Mouse (Mus musculus): ENCODE data around the gene 1810046K07Rik.

Gene 1810046K07Rik

DNA sequence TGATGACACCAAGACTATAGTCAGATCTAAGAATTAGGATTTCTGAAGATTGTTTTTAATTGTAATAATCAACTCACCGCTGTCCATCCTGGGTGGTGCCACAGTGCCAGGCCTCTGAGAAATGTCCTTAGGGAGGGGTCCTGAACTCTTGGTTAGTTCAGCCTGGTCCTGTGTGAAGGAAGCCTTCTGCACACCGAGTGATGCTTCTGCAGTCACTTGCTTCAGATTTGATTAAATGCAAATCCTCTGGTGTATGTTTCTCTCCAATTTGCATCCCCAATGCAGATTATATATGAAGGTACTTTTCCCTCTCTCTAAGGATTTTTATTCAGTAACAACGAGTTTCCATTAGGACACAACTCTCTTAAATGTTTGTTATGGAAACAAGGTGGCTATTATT, at the start of gene 1810046K07Rik:
TSS of gene 1810046K07Rik (minus strand) at position 187 of the 400 bp plus-strand sequence.
- in situ Hi-C loops (cut with MseI, MboI) = no loop called here

DNA sequence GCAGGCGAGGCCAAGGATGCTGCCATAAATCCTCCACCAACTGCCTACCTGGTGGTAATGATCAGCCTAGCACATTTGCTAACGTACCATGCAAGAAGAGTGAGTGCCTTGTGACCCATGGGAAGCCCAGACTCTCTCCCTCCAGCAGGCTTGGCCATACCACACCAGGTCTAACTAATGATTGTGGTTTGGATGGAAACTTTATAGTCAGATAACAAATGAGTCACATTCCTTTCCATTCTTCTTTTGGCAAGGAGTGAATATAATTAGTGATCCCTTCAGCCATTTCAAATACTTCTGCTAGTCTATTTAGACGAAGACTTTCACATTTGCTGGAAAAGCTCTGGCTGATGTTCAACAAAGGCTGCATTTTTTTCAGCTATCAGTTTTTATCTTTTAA, 40.8 kb upstream of the 1810046K07Rik start:
- in situ Hi-C loops (cut with MseI, MboI) = no loop called here

DNA sequence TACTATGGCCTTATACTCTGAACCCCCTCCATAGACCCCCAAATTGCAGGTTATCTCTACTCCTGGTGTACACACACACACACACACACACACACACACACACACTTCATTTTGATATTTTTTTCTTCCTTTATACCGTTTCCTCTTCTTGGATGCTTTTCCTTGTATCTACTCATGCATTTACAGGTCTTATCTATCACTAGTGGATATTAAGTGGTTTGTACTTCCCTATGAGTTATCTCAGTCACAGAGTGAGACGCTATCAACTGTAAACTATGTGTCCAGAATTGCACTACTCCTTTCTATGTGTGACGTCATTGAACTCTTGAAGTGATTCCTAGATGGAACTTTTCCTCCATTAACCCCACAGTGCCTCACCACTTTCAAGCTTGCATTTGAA, 38.4 kb upstream of the 1810046K07Rik start:
- in situ Hi-C loops (cut with MseI, MboI) = no loop called here

DNA sequence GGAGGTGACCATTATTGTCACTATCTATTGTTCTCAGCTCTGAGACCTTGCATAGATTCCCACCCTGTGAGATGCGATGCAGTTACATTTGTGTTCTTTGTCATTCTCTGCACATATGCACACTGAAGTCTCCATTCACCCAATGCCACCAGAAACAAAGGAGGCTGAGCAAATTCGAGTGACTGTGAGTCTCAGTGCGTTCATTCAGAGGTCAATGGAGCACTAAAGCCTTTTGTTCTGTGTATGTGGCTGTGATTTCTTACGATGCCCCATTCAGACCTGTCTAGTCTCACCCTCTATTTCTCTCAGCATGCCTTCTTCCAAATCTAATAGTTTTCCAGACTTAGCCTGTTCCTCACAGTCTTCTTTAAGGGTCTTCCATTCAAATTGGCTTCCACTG, 35.3 kb upstream of the 1810046K07Rik start:
- in situ Hi-C loops (cut with MseI, MboI) = no loop called here

DNA sequence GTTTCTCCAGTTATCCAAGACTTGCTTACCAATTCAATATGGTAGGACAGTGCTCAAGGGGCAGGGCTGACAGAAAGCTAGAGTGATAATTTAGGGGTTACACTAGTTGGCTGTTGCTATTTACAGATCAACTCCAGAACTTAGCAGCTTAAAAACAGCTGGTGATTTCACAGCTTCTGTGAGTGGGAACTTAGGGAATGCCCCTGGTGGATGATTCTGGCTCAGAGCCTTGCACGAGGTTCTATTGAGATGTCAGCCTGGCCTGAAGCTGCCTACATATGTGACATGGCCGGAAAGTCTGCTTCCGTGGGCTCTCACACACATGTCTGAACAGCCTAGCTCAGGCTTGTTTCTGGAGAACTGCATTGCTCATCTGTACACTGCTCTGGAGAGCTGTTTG, 24.8 kb upstream of the 1810046K07Rik start:
- in situ Hi-C loops (cut with MseI, MboI) = no loop called here

DNA sequence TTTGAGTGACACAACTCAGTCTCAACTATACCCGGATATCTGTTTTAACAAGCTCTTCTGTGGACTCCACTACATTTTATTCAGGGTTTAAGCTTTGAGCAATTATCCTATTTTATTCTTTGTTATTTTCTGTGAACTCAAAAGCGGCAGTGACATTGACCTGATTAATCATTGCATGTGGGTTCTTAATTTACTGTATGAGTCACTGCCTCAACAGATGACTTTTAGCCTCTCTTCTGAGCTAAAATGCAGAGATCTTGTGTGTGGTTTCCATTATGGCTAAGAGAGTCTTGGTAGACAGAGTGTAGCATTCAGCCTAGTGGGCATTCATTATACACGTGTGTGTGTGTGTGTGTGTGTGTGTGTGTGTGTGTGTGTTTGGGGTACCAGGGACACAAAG, 24.2 kb upstream of the 1810046K07Rik start:
- in situ Hi-C loops (cut with MseI, MboI) = no loop called here

DNA sequence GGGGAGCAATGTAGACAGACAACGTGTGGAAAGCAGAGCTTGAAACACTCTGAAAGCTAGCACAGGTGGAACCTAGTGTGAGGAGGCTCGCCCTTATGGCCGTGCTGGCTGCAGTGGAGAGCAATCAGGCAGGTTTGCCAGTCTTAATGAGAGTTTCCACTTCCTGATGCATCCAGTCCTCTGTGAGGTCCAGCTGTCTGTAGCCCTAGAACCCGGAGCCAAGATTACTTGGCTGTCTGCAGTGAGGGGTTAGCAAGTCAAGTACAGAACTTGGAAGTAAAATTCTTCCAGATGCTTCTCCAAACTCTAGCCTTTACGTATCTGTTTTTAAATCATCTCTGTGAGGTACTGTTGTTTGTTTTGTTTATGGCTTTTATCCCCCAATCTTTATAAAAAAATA, 20.7 kb upstream of the 1810046K07Rik start:
- in situ Hi-C loops (cut with MseI, MboI) = no loop called here

DNA sequence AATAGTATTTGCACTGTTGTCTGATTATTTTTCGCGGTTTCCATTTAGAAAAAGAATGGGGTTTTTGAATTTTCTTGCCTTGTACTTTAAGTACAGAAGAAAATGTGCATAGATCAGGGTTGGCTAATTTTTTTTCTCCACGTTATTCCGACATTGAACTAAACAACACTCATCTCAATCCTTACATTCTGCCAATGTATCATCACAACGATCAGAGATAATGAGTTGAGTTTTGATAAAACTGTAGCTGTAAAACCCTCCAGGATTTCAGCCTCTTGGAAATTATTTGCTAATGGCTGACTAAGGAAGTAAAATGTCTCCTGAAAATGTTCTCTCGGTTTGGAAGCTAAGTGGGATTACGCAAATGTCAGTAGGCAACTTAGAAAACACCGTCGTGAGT, 17.1 kb upstream of the 1810046K07Rik start:
- in situ Hi-C loops (cut with MseI, MboI) = no loop called here

DNA sequence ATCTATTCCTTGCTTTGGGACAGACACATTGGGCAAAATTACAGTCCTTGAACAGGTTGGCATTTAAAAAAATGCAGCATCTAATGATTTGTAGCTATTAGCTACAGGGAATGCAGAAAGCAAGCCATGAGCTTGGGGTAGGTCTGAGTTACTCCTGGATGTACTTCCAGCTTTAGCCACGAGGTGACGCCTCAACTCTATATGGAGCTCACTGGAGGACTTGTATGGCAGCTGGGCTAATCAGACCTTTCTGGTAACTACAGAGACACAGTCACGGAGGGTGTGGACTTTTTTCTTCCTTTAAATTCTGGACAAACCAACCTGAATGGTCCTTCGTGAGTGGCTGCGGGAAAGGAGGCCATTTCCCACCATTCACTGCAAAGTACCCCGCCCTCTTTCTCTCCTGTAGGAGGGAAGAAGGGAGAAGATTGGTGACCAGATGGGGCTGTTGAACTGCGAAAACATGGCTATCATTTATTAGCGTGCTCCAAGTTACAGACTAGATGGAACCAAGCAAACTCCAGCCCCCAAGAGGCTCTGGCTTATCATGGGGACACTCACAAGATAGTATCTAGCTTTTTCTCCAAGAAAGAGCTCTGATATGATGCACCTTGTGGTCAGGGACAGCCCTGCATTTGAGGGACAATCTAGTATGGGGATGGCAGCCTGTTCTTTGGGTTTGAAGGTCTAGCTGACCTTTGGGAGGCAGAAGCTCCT, 6.7 kb upstream of the 1810046K07Rik start:
- in situ Hi-C loops (cut with MseI, MboI) = loop anchor here (10.0 kb wide), 1 partner anchor 569 kb away; no protein-coding TSS in a partner anchor

DNA sequence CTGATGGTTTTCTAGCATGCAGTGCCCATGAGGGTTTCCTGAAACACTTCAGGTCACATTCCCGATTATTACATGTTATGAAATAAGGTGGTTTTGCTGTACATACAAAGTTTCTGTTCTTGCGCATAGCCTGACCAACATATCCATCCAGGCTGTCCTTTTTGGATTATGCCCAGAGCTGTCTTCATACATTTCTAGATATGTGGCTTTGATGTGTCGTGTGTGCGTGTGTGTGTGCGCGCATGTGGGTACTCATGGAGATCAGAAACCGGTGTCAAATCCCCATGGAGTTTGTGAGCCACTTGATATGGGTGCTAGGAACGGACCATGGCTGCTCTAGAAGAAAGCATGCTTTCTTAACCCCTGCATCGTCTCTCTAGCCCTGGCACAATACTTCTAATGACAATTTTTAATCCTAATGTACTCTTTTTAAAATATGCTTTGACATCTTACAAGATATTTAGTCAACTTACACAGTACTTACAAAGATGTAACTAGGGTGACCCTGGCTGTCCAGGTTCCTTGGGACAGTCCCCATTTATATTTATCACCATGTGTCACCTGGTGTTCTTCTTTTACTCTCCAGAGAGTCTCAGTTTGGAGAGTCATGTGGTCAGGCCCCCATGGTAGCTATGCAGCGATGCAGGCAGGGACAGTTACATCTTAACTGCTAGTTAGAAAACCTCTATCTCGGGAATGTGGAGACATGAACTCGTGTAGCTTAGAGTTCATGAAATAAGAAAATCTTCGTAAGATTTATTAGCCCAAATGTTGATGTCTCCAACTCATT, 2.9 kb upstream of the 1810046K07Rik start:
- in situ Hi-C loops (cut with MseI, MboI) = loop anchor here (10.0 kb wide), 1 partner anchor 573 kb away; no protein-coding TSS in a partner anchor

DNA sequence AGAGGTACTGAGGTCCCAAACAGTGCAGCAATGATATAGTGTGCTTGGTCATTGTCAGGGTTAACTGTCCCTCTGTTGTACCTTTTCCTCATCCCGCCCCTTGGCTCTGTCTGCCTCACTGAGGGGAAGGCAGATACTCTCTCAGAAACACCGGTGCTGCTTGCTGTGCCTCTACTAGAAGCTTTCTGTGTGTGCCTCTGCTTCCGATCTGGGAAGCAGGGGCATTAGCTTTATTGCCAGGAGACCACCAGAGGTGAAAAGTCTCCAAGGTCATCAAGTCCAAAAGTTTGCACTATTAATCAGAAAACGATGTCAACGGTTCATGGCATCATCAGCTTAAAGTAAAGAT, 1.2 kb downstream of the 1810046K07Rik start:
- in situ Hi-C loops (cut with MseI, MboI) = no loop called here

DNA sequence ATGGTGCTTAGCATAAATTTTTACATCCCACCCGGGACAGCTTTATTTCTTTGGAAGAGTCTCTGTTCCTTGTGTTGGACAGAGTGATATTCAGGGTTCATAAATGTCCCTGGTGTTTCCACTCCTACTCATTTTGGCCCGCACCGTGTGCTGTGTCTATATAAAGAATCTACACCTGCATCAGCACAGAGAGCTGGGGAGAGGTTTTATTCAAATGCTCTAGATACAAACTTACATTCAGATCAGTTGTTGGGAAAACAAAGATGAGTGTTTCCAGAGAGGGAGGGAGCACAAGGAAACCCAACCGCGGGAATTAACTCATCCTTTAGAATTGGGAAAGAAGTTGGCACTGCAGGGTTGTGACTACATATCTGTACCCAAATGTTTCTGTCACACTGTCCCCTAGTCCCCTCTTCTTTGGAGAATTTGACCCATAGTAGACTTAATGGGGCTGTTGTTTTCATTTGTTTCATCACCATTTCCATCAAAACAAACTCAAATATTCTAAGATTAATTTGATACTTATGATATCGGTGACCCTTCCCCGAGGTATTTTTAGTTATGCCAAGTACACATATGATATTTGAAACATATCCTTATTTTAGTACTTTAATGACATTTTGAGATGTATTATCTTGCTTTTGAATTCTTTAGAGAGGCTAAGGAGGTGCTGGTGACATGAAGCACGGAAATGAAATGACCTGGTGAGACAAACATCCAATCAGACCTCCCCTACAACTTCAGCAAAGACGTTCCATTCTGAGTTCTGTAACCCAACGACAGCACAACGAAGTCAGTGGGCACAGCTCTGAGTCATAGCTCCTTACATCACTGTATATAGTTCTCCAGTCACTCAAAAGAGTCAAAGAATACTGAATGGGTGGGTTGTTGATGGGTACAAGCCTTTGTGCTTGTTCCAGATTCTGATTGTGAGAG, 1.8 kb downstream of the 1810046K07Rik start:
- in situ Hi-C loops (cut with MseI, MboI) = no loop called here

DNA sequence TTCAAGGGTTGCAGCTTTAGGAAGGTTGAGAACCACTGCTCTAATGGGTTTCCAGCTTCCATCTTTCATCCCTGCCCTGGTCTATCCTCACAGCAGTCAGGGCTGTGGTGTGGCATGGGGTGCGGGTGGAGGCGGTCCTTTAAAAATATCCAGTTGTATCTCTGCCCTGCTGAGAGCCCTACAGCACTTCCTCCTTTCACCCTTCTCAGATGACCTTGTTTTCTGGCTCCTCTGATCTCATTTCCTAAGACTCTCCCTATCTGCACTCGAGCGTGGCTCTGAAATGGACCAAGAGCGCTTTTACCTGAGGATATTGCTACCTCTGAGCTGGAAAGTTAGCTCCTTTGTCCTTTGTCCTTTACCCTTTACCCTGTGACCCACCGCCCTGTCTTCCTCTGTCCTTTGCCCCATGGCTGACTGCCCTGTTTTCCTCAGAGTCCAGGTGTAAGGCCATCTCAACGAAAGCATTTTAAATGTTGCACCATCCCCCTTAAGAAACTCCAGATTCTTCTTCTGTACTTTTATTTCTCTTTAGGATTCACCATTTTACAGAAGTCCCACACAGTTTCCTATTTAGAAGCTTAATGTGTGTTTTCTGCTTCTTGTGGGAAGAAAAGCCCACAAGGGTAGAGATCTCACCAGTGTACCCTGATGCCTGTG, 4.2 kb downstream of the 1810046K07Rik start:
- in situ Hi-C loops (cut with MseI, MboI) = no loop called here

DNA sequence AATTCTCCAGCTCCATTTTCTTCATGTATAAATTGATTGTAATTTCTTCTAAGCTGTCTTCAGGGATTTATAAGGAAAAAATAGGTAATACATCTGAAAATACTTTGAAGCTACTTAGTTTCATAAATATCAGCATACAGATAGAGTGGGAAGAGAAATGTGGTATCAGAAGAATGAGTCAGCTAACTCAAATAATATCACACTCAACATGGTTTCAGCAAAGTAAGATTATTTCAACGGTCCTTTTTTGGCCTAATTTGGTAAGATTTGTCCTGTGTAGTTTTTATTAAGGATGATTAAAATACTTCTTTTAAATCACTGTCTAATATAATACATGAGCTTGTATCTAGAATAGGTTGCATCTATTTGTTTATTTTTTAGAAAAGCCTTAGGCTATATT, 8.6 kb downstream of the 1810046K07Rik start:
- in situ Hi-C loops (cut with MseI, MboI) = no loop called here

DNA sequence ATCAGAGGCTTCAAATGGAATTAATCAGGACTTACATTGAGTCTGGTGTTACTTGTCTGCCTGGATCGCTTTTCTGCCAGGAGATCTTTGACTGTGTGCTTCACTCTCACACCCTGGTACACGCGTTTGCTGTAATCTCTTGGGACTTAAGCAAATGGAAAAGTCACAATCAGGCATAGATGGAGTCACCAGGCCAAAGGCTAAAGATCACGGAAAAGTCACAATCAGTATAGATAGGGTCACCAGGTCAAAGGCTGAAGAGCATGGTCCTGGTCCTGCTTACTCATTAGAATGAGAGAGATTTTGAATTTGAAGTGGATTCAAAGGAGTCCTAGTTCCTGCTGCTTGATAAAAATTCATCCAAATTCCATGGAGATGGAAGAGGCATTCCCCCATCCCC, 10.5 kb downstream of the 1810046K07Rik start:
- in situ Hi-C loops (cut with MseI, MboI) = no loop called here

DNA sequence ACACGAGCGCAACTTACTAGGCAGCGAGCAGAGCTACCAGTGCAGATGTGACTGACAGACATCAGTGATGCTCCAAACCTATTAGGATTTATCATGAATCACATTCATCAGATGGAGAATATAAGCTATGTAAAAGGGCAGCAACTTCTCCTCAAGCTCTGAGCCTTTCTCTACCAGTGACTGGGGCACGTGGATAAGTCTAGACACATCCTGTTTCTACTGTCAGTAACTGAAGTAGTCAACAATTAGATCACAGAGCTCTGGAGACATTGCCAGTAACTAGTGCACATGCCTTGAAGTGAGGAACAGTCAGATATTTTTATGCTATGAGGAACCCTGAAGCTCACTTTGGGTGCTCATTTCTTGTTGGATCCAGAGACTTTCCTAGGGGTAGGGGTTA, 11.4 kb downstream of the 1810046K07Rik start:
- in situ Hi-C loops (cut with MseI, MboI) = no loop called here

DNA sequence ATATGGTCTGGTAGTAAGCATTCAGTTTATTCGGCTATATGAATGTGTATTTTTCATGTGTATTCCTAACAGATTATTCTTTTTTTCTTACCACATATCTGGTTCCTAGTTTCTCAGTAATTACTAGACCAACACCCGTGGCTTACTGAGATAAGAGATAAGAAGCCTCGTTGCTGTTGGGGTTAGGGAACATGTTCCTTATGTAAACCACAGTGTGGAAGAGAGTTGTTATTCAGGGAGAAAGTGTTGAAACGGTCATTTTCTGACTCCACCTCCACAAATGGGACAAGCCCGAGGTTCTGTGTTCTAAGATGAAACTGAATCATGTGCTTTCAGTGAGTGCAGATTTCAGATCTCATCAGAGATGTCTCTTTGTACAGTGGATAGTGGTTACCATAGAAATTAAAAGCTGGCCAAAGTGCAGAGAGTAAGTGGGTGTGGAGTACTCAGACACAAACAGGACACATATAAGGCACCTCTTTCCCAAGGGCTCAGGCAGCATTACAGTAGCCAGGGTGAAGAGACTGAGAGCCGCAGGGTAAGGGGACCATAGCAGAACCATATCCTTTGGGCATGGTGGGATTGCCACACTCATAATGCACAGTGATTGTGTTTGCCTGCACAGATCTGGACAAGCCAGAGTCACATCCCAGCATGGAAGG, 13.2 kb downstream of the 1810046K07Rik start:
- in situ Hi-C loops (cut with MseI, MboI) = no loop called here

DNA sequence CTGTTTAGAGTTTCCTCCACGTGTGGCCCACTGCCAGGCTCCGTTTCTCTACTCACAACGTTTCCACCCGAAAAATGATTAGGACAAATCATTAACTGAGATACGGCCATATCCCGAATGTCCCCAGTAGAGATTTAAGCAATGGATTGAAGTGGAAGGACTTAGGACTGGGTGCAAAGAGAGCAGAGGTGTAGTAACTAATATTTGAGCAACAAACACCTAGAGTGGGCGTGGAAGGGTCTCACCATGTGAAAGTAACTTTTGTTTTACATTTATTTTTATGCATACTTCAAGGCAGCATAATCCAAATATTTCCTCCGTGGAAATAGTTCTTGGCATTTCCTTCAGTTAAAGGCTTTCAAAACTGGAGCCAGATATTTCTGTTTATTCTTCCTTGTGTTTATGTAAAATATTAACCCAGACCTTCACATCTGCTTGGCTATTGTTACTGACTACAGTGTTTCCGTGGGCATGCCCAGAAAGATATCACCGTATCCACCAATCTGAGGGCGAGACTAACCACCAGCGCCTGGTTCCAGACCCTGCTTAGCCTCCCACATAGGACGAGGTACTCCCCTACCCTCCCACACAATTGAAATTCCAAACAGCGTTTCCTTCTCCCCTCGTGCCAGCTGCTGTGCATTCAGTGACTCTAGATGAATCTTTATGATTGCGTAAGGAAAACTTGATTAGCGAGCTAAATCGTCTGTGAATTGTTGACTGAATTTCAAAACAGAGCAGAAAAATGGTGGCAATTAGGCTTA, 16.0 kb downstream of the 1810046K07Rik start:
- in situ Hi-C loops (cut with MseI, MboI) = no loop called here

DNA sequence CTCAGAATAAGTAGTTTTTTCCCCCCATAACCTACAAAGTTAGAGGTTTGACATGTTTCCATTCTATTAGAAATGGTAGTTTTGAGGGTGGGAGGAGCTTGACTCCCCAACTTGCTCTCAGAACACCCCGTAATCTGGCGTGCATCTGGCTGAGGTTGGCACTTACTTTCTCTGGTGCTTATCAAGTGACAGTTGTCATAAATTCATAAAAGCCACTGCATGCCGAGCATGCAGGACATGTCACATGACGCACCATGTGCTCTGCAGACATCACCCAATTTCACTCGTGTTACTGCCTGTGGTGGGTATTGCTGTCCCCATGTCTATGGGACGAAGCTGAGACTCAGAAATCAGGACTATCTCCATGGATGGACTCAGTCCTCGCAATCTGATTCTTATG, 18.2 kb downstream of the 1810046K07Rik start:
- in situ Hi-C loops (cut with MseI, MboI) = no loop called here

DNA sequence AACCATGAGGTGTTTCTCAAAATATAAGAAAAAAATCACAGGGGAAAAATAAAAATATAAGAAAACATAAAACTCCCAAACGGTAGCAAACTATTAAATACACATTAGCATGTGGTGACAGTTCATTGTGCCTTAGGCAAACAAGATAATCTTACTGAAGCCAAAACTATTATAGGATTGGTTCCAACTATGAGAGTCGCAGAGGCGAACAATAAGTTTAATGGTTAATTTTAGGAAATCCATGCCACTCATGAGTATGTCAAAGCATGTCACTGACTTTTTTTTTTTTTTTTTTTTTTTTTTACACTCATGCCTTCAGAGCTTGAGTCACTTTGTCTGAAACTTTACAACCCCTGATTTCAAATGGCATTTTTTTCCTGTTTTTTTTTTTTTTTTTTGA, 22.4 kb downstream of the 1810046K07Rik start:
- in situ Hi-C loops (cut with MseI, MboI) = no loop called here

Measured in mouse trophoblast stem cell (cell line).